Mouse (Mus musculus) cortical plate, adult 2 months (tissue): ENCODE measurements around the gene Tnfsf9.

ENCODE experiments used
- CTCF ChIP-seq: fragments of 200-500 bp; IDR thresholded peaks from 2 replicates; pipeline ENCODE4 v1.5.1; 2011; ENCODE audit warnings: mild to moderate bottlenecking, control low read depth, low read length; ENCODE audit not compliant: insufficient read depth; ENCODE audit errors: extremely low read depth
- POLR2A ChIP-seq: fragments of 200-500 bp; IDR thresholded peaks from 2 replicates; pipeline ENCODE4 v1.6.1; 2011; ENCODE audit warnings: mild to moderate bottlenecking, low read length, control low read depth; ENCODE audit not compliant: insufficient read depth; ENCODE audit errors: extremely low read depth

- no peak for TF ChIP-seq CTCF
- no peak for TF ChIP-seq POLR2A
Observed at GRCm38 (mm10) chr17:57095855-57096622, 9.1 kb upstream of the Tnfsf9 start.
